Mouse (Mus musculus): ENCODE measurements around the gene Fyn.

Fyn gene

GRCm38 (mm10) chr10:39410151-39410649 is 41.5 kb downstream of the Fyn start:
- peak in 1 of 2 experiments; percentile 25 for DNase-seq (ENCODE audit: inconsistent age in 2 of 2, low spot score in 1 of 2)

- peak; percentile 46 to 70 for DNase-seq (ENCODE audit: inconsistent age in 2 of 2, low spot score in 1 of 2)
Observed at GRCm38 (mm10) chr10:39411857-39412559, 43.4 kb downstream of the Fyn start.

- no peak for DNase-seq (ENCODE audit: inconsistent age in 2 of 2, low spot score in 1 of 2)
Observed at GRCm38 (mm10) chr10:39412826-39413620, 44.4 kb downstream of the Fyn start.

GRCm38 (mm10) chr10:39414068-39414467 is 45.4 kb downstream of the Fyn start:
- DNase-seq (ENCODE audit: inconsistent age in 2 of 2, low spot score in 1 of 2) = no peak

- DNase-seq (ENCODE audit: inconsistent age in 2 of 2, low spot score in 1 of 2) = peak; percentile 84 to 90
Observed at GRCm38 (mm10) chr10:39415586-39415985, 46.9 kb downstream of the Fyn start.

GRCm38 (mm10) chr10:39417611-39418010 is 49.0 kb downstream of the Fyn start:
- no peak for DNase-seq (ENCODE audit: inconsistent age in 2 of 2, low spot score in 1 of 2)

GRCm38 (mm10) chr10:39418395-39418794 is 49.7 kb downstream of the Fyn start:
- no peak for DNase-seq (ENCODE audit: inconsistent age in 2 of 2, low spot score in 1 of 2)

GRCm38 (mm10) chr10:39420842-39421617 is 52.4 kb downstream of the Fyn start:
- DNase-seq (ENCODE audit: inconsistent age in 2 of 2, low spot score in 1 of 2) = peak in 1 of 2 experiments; percentile 45

- DNase-seq (ENCODE audit: inconsistent age in 2 of 2, low spot score in 1 of 2) = no peak
Observed at GRCm38 (mm10) chr10:39421772-39422171, 53.1 kb downstream of the Fyn start.

- DNase-seq (ENCODE audit: inconsistent age in 2 of 2, low spot score in 1 of 2) = no peak
Observed at GRCm38 (mm10) chr10:39424643-39425042, 56.0 kb downstream of the Fyn start.

- no peak for DNase-seq (ENCODE audit: inconsistent age in 2 of 2, low spot score in 1 of 2)
Observed at GRCm38 (mm10) chr10:39426033-39426432, 57.4 kb downstream of the Fyn start.

- no peak for DNase-seq (ENCODE audit: inconsistent age in 2 of 2, low spot score in 1 of 2)
Observed at GRCm38 (mm10) chr10:39426833-39427490, 58.3 kb downstream of the Fyn start.

- no peak for DNase-seq (ENCODE audit: inconsistent age in 2 of 2, low spot score in 1 of 2)
Observed at GRCm38 (mm10) chr10:39429661-39430060, 61.0 kb downstream of the Fyn start.

- DNase-seq (ENCODE audit: inconsistent age in 2 of 2, low spot score in 1 of 2) = peak; percentile 64 to 89
Observed at GRCm38 (mm10) chr10:39430074-39430764, 61.6 kb downstream of the Fyn start.

- no peak for DNase-seq (ENCODE audit: inconsistent age in 2 of 2, low spot score in 1 of 2)
Observed at GRCm38 (mm10) chr10:39431265-39431664, 62.6 kb downstream of the Fyn start.

- DNase-seq (ENCODE audit: inconsistent age in 2 of 2, low spot score in 1 of 2) = no peak
Observed at GRCm38 (mm10) chr10:39432648-39433568, 64.3 kb downstream of the Fyn start.

GRCm38 (mm10) chr10:39433893-39434292 is 65.2 kb downstream of the Fyn start:
- no peak for DNase-seq (ENCODE audit: inconsistent age in 2 of 2, low spot score in 1 of 2)

GRCm38 (mm10) chr10:39434758-39435448 is 66.2 kb downstream of the Fyn start:
- peak; percentile 64 to 90 for DNase-seq (ENCODE audit: inconsistent age in 2 of 2, low spot score in 1 of 2)

- DNase-seq (ENCODE audit: inconsistent age in 2 of 2, low spot score in 1 of 2) = no peak
Observed at GRCm38 (mm10) chr10:39438905-39439304, 70.2 kb downstream of the Fyn start.
